Mouse (Mus musculus) layer of hippocampus, postnatal 14 days (tissue): ENCODE data around the gene Auts2. TPM values are rescaled to one million over a fixed set of nuclear protein-coding genes. Genes with fewer than 3 reads are reported as not detected.

Experiments used
- DNase-seq, 2 experiments: peaks; one replicate each; pipeline ENCODE4 v3.0.0; 2021 to 2022; ENCODE audit warnings: low spot score in 2 of 2, mixed read lengths in 1 of 2
- total RNA-seq, 2 experiments: library from RNA; stranded (reverse); gene quantifications; 2 replicates each; pipeline ENCODE4 v1.2.3; 2021

The Auts2 gene
- total RNA-seq, 2 experiments from 2014 or later = 134 to 151 TPM

DNA sequence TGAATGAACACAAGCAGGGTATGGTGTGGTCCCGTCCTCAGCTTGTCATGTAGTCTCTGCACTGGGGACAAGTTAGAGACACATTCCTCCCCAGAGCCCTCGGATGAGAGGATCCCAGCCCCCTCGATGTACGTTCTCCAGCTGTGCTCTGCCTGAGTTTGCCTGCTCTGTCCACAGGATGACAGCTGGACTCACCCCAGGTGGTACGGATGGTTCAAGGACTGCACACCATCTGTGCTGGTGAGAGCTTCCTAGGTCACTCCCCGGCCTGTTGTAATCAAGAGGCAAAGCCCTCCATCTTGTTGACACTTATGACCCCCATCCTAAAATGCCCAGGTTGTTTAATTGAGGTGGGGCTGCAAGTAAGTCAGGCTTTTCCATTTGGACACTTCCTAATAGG lies 839.4 kb downstream of the Auts2 start:
- no peak for DNase-seq

DNA sequence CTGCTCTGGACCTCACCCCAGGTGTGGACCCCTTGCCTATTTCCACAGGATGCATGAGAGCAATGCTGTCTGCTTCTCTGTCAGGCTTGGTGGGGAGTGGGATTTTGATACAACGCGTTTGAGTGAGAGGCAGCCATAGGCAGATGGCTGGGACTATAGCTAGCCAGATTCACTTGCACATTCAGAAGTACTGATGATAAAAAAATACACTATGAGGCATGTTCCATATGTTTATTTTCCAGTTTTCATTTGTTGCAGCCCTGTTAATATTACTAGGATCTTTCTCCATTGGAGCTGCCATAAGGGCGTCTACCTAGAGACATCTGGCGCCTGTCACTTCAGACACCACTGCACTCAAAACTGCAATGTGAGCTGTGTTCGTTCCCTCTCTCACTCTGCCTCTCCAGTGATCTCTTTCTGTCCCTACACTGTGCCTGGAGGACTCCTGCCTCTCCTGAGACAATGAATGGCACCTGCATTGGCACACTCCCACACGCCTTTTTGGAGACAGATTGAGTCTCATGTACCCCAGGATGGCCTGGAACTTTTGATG lies 840.2 kb downstream of the Auts2 start:
- DNase-seq = peak in 1 of 2 experiments; percentile 44

DNA sequence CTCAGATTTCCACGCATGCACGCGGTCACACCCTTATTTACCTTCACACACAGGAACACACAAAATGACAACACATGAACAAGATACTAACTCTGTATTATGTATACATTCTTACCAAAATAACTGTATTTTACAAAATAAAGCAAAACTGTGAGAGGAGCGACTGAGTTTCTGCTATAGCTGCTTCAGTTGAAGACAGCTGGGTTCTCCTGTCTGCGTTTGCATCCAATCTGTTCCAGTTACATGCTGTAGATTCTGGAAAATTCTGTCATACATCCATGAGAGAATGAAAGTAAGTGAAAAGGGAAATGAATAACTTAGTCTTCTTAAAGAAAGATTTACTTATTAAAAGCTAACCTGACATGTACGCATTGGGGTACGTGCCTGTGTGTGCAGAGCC lies 844.2 kb downstream of the Auts2 start:
- peak in 1 of 2 experiments; percentile 39 for DNase-seq

DNA sequence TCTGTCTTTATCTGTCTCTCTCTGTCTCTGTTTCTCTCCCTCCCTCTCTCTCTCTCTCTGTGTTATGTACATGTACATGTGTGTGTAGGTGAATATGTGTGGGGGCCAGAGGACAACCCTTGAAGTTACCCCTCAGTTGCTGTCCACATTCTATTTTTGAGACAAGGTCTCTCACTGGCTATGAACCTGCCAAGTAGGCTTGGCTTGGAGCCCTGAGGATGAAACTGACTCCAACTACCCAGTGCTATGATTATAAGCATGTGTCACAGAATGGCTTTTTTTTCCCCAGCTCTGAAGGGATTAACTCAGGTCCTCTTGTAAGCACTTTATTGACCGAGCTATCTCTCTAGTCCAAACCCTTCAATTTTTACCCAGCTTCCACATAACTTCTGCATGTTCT lies 852.4 kb downstream of the Auts2 start:
- no peak for DNase-seq

DNA sequence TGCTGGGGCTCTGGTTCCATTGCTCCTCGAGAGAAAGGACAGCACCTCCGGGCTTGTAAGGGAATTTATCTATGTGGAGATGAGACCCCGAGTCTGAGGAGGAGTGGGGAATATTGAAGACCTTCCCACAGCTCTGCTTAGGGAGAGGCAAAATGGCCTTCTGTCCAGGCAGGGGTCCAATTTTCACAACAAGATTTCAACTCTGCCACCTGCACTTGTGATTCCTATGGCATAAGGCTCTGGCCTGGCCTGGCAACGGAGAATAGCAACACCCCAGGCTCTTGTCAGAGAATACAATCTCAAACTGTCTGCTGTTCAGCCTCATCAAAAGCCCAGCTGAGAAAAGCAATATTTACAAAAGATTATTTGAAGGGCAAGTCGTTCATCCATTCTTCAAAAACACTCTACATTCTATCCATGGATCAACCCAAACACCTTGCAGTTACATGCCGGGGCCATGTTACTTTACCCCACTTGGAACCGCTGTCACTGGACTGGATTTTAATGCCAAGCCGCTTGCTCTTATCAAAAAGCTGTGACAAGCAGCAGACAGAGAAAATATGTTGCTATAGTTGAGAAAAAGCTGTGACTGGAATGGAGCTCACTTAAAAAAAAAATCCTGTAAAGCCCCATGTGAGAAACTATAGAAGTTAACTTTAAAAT lies 856.1 kb downstream of the Auts2 start:
- no peak for DNase-seq

DNA sequence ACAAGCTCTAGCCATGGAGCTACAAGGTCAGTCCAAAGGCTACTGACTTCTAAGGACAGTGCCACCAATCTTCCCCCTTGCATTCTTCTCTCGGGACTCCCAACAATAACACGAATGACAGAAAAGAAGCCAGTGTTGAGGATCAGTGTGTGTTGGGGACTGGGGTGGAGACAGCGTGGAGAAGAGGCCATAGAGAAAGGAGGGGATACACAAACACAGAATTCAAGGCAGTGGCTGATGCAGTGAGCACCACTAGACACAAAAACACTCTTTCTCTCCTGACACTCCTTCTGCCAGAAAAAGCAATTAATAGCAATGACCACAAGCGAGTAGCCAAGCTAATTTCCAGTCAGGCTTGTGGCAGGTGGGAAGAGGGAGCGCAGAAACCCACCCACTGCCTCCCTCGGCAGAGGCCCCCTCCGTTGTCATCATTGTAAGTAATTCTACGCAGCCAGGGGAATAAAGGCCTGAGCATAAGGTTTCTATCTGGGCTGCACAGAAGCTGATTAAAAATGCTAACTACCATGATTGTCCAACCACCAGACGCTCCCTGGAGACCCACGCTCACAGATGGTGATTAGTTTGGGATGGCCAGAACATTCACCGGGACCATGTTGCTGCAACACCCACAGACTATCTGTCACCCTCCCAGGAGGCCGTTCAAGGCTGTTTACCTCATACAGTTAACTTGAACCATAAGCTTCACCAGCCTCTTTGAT lies 862.9 kb downstream of the Auts2 start:
- peak; percentile 66 to 91 for DNase-seq

DNA sequence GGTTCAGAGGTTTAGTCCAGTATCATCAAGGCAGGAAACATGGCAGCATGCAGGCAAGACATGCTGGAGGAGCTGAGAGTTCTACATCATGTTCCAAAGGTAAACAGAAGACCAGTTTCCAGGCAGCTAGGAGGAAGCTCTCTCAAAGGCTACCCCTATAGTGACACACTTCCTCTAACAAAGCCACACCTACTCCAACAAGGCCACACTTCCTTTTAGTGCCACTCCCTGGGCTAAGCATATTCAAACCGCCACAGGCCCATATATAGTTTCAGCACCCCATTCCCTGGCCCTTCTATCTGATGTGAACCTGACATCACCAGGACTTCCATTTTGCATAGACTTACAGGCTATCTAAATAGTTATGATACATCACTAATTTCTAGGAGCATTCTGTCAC lies 863.6 kb downstream of the Auts2 start:
- no peak for DNase-seq

DNA sequence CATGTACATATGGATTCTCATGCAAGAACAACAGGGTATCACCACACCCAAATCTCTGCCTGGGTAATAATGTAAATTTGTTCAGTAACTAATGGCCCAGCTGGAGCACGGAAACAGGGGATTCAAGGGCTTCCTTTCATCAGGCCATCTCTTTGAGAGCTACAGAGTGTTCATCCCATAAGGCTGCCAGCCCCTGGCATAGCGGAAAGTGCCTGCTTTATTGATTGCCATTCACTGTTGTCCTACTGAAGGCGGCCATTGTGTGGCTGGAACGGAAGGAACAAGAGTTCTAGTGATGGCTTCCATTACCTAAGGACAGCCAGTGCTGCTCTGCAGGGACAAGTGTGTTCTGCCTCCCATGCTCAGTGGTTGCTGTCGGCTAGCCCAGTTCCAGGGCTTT lies 865.6 kb downstream of the Auts2 start:
- peak; percentile 58 to 85 for DNase-seq

DNA sequence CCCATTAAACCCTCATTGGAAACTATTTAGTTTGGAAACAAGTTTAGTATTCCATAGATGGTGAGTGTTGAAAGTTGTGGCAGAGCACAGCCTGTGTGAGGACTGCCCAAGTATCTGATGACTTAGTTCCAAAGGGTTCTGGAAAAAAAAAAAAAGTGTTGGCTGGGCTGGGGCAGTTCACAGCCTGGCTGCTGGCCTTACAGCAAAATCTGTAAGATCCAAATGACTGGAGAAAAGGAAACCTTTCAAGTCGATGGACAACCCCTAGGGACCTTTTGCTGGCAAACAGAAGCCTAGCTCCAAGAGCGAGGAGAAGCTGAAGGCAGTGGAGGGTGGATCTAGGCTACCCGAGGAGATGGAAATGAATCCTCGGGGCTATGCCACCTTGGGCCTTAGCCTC lies 869.4 kb downstream of the Auts2 start:
- DNase-seq = peak in 1 of 2 experiments; percentile 32

DNA sequence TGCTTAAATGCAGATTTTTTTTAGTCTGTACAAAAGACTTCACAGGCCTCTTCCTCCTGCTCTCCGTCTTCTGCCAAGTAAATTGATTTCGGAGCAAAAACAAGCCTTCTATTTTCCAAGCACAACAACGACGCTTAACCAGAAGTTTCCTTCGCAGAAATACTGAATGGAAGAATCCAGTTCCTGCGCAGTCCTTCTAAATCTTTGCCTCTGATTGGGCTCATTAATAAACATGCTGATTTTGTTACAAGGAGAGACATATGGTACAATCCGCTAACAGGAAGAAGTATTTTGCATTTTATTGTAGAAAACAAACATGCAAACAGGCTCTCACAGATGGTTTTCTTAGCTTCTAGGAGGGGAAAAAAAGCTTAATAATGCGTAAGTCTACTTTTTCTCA lies 878.1 kb downstream of the Auts2 start:
- peak in 1 of 2 experiments; percentile 39 for DNase-seq

DNA sequence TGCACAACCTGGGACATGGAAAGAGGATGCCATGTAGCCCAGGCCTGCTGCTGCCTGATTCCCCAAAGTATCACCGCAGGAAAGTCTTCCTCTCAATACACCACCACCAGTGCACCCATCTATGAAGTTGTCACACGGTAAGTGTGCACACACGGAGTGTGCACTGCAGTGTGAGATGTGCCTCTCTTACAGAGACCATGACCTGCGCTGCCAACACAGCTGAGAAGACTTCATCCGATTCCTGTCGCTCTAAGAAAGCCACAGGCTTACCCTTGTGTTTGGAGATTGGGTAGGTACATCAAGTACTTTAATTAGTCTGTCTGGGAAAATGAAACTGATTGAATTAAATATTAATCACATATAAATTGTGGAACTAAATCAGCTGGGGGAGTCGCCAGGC lies 878.5 kb downstream of the Auts2 start:
- DNase-seq = no peak

DNA sequence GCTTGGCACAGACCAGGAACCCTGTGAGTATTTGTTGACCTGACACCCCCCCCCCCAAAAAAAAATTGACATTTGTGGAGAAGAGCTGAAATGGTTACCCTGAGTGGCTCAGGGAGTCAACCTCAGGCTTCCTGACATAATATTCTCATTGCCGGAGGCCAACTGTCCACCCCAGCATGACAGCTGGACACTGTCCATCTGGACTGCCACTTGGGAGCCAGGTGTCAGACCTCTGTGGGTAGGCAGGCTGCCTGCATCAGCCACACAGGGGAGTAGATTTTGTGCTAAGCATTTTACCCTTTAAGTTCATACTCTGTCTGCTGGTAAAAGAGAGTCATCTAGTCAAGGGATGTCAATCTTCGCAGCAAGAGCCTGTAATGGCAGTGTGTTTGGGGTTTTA lies 880.5 kb downstream of the Auts2 start:
- no peak for DNase-seq

DNA sequence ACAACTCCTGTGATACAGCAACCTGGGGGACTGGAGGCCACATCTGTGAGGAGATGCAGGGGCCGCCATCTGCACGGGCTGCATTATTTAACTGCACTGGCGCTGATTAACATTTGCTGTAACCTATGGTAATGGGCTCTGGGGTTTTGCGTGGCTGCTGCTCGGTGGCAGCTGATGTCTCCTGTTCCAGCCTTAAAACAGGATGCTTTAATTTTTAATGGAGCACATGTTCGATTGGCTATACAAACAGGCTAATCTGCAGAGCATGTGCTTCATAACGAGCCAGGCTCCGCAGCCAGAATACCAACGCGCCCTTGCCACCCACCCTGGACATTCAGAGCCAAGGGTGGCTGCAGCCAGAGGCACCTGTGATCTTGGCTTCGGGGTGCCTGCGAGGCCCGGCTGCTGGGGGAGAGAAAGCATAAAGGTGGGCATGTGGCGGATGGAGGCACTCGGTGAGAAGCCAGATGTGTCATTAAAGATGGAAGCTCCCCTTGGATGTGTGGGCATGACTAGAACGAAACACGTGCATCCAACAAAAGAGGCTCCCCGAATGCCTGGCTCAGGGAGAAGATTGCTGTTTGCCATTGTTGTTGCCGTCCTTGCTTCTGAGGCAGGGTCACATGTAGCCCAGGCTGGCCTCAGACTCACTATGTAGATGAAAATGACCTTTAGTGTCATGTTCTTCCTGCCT lies 884.2 kb downstream of the Auts2 start:
- DNase-seq = peak; percentile 25 to 40

DNA sequence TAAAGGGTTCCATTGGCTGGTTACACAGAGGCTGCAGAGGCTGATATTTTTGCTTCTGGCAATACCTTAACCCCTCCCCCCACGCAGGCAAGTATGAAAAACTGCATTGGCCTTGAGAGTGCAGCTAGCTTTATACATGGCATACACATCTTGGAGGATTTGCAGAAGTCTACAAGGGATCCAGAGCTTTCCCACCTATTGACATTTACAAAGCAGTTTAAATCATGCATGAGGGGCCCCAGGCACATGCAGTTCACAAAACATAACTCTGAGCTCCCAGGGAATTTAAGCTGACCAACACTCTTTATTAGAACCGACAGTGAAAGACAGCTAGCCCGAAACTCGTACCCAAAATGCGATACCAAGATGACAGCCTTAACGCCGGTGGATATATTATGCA lies 888.9 kb downstream of the Auts2 start:
- DNase-seq = no peak

DNA sequence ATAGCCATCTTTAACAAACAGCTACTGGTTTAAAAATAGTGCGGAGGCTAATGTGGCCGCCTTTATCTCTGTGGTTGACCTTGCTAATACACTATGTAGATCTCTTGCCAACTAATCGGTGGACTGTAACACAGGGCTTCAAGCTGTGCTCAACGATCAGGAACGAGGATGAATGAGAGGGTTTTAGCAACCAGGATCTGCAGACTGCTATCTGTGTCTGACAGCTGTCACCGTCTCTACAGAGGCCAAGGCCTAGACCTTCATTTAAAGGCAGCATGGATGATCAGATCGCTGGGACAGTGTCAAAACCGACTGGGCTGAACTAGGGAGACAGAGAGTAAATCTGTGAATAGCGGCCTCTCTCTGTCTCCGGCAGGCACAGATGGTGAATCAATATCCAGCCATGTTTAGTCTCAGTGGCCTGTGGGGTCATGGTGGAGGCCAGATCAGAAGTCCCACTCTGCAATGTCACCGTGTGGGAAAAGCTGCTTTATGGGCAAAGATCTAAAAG lies 892.7 kb downstream of the Auts2 start:
- DNase-seq = no peak

DNA sequence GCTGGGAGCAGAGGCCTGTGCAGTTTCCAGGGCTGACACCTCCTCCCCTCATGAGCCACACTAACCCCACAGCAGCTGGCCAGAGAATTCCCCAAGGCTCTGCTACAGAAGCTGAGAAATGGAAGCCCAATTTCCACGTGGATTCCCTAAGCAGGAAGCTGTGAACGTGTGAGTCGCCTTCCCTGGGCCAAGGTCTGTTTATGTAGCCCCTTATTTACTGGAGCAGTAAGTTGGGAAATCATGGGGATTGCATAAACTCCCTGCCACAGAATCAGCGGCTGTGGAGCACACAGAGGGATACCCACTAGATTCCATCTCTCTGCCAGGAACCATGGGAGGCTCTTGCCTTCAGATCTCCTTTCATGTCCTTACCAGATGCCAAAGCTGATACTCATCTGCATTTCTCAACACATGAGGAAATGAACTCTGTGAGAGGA lies 895.4 kb downstream of the Auts2 start:
- DNase-seq = no peak

DNA sequence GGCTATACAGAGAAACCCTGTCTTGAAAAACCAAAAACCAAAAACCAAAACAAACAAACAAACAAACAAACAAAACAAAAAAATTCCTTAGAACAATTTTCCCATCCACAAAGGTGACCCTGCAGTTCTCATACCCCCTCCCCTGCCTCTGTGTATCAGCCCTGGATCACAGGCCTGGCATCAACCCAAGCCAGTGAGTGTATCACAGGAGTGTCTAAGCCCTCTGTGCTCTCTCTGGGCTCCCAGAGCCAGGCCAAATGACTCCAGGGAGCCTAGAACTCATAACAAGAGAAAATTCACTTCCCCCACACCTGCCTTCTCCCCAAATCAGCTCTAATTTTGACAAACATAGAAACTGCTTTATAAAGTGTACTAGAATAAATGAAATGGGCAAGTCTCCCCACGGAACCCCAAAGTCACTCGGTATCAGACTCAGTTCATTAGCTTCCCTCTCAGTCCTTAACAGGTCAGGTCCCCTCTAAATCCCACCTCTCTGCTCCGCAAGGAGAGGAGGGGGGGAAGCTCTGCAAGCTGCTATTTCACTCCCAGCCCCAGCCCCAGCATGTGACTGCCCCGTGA lies 896.0 kb downstream of the Auts2 start:
- DNase-seq = no peak

DNA sequence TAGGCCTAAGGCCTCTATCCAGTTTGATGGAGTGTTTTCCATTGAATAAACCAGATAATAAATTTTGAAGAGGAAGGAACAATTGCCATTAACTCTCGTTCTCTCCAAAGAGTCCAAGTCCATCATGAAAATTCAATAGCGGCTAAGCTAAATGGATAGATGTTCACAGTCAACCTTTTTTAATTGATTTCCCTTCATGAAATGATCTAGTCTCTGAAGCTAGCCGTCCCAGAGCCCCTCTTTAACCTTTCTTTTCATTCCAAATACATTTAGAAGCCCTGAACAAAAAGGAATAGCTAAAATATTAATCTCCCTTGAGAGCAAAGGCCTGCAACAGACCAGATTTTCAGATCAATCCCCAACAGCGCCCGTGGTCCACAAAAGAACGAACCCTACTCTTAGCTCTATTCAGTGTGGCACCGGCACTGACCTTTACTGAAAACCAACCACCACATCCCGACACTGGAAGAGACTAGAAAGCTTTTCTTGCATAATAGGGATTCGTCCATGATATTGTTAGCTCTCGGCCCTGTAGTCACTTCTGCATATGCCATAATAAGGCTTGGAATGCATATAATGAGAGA lies 896.9 kb downstream of the Auts2 start:
- no peak for DNase-seq

DNA sequence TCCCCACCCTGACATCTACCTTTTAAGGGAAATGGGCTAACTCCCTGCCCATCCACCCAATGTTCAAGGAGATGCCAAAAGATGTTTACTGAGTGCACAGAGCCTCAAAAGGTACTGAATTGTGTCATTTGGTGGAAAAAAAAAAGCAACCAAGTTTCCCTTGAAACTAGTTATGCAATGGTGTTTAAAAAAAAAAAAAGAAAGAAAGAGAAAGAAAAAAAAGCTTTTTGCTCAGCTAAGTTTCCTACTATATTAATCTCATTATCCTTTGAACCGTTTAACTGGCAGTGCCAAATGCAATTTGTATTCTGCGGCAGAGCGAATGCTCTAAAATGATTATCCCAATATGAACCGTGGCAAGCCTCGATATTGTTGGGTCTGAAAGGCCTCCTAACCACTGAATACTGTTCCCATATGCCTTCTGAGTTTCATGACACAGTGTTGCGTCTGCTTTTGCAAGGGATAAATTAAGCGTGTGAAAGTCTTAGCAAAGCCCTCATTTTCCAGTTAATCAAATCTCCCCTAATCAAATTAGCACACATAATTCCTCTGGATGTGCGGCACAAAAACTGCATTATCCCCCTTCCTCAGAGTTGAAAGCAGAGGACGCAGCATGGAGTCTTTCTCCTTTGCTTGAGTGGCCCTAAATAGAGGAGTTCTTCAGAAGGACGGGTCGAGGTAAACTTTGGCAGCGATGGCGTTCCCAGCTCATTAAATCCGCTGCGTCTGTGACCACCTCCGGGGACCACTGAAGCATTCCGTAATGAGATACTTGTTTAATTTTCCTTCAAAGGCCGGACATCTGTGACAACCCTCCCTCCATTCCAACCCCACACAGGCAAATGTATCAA lies 897.6 kb downstream of the Auts2 start:
- DNase-seq = peak in 1 of 2 experiments; percentile 53

DNA sequence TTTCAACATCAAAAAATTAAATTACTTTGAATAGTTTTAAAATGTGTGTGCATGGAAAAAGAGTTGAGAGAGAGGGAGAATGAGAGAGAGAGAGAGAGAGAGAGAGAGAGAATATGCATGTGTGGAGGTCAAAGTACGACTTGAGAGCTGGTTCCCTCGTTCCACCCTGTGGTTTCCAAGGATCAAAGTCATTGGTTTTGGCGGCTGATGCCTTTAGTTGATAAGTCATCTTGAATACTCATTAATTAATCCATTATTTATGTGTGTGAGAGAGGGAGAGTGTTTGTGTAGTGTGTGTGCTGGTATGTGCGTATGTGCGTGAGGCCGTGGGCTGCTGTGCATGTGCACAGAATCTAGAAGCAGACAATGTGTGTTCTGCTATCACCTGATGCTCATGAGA lies 898.8 kb downstream of the Auts2 start:
- DNase-seq = no peak
